Mouse (Mus musculus) myocyte (in vitro differentiated cells): ENCODE results near the gene Sulf2.

Experiments used
- CEBPB ChIP-seq: IDR thresholded peaks from 2 replicates; pipeline ENCODE4 v1.6.1; 2011; ENCODE audit warnings: mild to moderate bottlenecking, moderate library complexity; ENCODE audit not compliant: poor library complexity, insufficient read depth, severe bottlenecking
- E2F4 ChIP-seq: IDR thresholded peaks from one replicate; pipeline ENCODE4 v1.6.1; 2011; ENCODE audit warnings: mild to moderate bottlenecking, control low read depth, moderate library complexity; ENCODE audit not compliant: insufficient read depth
- MAX ChIP-seq: IDR thresholded peaks from one replicate; pipeline ENCODE4 v1.6.1; 2011; ENCODE audit warnings: low read depth, mild to moderate bottlenecking, control low read depth
- MYOD1 ChIP-seq, 3 experiments: IDR thresholded peaks; one replicate each; pipeline ENCODE4 v1.6.1; 2011; ENCODE audit warnings: control low read depth in 2 of 3, low read depth in 2 of 3, mild to moderate bottlenecking in 2 of 3, moderate library complexity in 1 of 3; ENCODE audit not compliant: insufficient read length in 2 of 3, control insufficient read depth in 1 of 3
- MYOG ChIP-seq, 3 experiments: IDR thresholded peaks; one replicate each; pipeline ENCODE4 v1.6.1; 2011; ENCODE audit warnings: control low read depth in 2 of 3, low read depth in 2 of 3, mild to moderate bottlenecking in 2 of 3; ENCODE audit not compliant: insufficient read length in 2 of 3, control insufficient read depth in 1 of 3, insufficient read depth in 1 of 3
- POLR2A ChIP-seq: IDR thresholded peaks from one replicate; pipeline ENCODE4 v1.6.1; 2011; ENCODE audit warnings: low read depth, mild to moderate bottlenecking, control low read depth, moderate library complexity; ENCODE audit not compliant: insufficient read length
- POLR2AphosphoS2 ChIP-seq: IDR thresholded peaks from one replicate; pipeline ENCODE4 v1.6.1; 2011; ENCODE audit warnings: low read depth, control low read depth; ENCODE audit not compliant: insufficient read length
- SRF ChIP-seq: IDR thresholded peaks from one replicate; pipeline ENCODE4 v1.6.1; 2011; ENCODE audit warnings: low read depth; ENCODE audit not compliant: control insufficient read depth, insufficient read length

DNA sequence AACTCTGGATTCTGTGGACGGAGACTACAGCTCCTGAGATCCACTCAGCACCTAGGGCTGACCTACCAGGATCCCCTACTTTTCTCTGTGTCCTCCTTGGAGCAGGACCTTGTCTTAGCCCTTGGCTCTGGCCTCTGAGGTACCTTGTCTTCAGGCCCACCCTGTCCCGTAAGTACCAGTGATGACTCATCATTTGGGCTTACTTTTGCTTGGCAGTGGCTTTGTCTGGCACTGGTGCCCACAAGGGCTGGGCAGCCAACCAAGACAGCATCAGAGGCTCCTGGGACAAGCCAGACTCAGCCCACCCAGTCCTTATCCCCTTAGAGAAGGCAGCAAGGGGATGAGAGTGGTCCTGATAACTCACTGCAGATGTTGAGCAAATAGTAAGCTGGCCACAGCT lies 11.9 kb upstream of the Sulf2 start:
- TF ChIP-seq POLR2A (no peak), MAX (no peak), MYOD1 (IDR thresholded peaks at IDR 0.05; ENCODE audit: control insufficient read depth in 1 of 3, insufficient read length in 2 of 3, low read depth in 2 of 3) (peak in 1 of 3 experiments; percentile 1), SRF (no peak), CEBPB (no peak), MYOG (IDR thresholded peaks at IDR 0.05; ENCODE audit: control insufficient read depth in 1 of 3, insufficient read depth in 1 of 3, insufficient read length in 2 of 3, low read depth in 2 of 3) (no peak), POLR2AphosphoS2 (no peak), E2F4 (no peak)
